Mouse (Mus musculus) myocyte (in vitro differentiated cells): ENCODE measurements around the gene Htra3.

Experiments
- CEBPB ChIP-seq: IDR thresholded peaks from 2 replicates; pipeline ENCODE4 v1.6.1; 2011; ENCODE audit warnings: mild to moderate bottlenecking, moderate library complexity; ENCODE audit not compliant: poor library complexity, insufficient read depth, severe bottlenecking
- E2F4 ChIP-seq: IDR thresholded peaks from one replicate; pipeline ENCODE4 v1.6.1; 2011; ENCODE audit warnings: mild to moderate bottlenecking, control low read depth, moderate library complexity; ENCODE audit not compliant: insufficient read depth
- MAX ChIP-seq: IDR thresholded peaks from one replicate; pipeline ENCODE4 v1.6.1; 2011; ENCODE audit warnings: low read depth, mild to moderate bottlenecking, control low read depth
- MYOD1 ChIP-seq, 3 experiments: IDR thresholded peaks; one replicate each; pipeline ENCODE4 v1.6.1; 2011; ENCODE audit warnings: control low read depth in 2 of 3, low read depth in 2 of 3, mild to moderate bottlenecking in 2 of 3, moderate library complexity in 1 of 3; ENCODE audit not compliant: insufficient read length in 2 of 3, control insufficient read depth in 1 of 3
- MYOG ChIP-seq, 3 experiments: IDR thresholded peaks; one replicate each; pipeline ENCODE4 v1.6.1; 2011; ENCODE audit warnings: control low read depth in 2 of 3, low read depth in 2 of 3, mild to moderate bottlenecking in 2 of 3; ENCODE audit not compliant: insufficient read length in 2 of 3, control insufficient read depth in 1 of 3, insufficient read depth in 1 of 3
- POLR2A ChIP-seq: IDR thresholded peaks from one replicate; pipeline ENCODE4 v1.6.1; 2011; ENCODE audit warnings: low read depth, mild to moderate bottlenecking, control low read depth, moderate library complexity; ENCODE audit not compliant: insufficient read length
- POLR2AphosphoS2 ChIP-seq: IDR thresholded peaks from one replicate; pipeline ENCODE4 v1.6.1; 2011; ENCODE audit warnings: low read depth, control low read depth; ENCODE audit not compliant: insufficient read length
- REST ChIP-seq: IDR thresholded peaks from one replicate; pipeline ENCODE4 v1.6.1; 2011; ENCODE audit warnings: mild to moderate bottlenecking, control low read depth, moderate library complexity; ENCODE audit not compliant: insufficient read depth, insufficient read length
- SRF ChIP-seq: IDR thresholded peaks from one replicate; pipeline ENCODE4 v1.6.1; 2011; ENCODE audit warnings: low read depth; ENCODE audit not compliant: control insufficient read depth, insufficient read length
- TCF12 ChIP-seq: IDR thresholded peaks from one replicate; pipeline ENCODE4 v1.6.1; 2011; ENCODE audit warnings: mild to moderate bottlenecking, control low read depth; ENCODE audit not compliant: poor library complexity, insufficient read depth, severe bottlenecking
- TCF3 ChIP-seq: IDR thresholded peaks from one replicate; pipeline ENCODE4 v1.6.1; 2011; ENCODE audit warnings: low read depth, control low read depth; ENCODE audit not compliant: insufficient read length
- USF1 ChIP-seq: IDR thresholded peaks from one replicate; pipeline ENCODE4 v1.6.1; 2011; ENCODE audit warnings: low read depth, mild to moderate bottlenecking, control low read depth, moderate library complexity

DNA sequence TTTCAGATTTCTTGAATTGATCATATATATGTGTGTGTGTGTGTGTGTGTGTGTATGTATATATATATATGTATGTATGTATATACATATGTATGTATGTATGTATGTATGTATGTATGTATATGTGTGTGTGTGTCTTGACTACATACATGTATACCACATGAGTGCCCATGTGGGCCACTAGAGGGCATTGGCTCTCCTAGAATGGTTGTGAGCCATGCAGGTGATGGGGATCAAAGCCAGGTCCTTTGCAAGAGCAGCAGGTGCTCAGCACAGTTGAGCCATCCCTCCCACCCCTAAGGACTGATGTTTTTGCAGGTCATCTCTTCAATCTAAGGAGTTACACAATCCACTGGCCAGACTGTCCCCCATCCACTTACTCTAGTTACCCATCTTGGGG, 50.2 kb downstream of the Htra3 start:
- TF ChIP-seq POLR2A (no peak), POLR2AphosphoS2 (no peak), CEBPB (no peak), USF1 (no peak), SRF (no peak), TCF12 (no peak), MAX (no peak), E2F4 (no peak), TCF3 (no peak), MYOD1 (IDR thresholded peaks at IDR 0.05; ENCODE audit: control insufficient read depth in 1 of 3, insufficient read length in 2 of 3, low read depth in 2 of 3) (no peak), REST (no peak), MYOG (IDR thresholded peaks at IDR 0.05; ENCODE audit: control insufficient read depth in 1 of 3, insufficient read depth in 1 of 3, insufficient read length in 2 of 3, low read depth in 2 of 3) (no peak)
